Mouse (Mus musculus): Measurements from ENCODE around the gene Gm45062.

GRCm38 (mm10) chr6:8409865-8410264, 150.6 kb downstream of the Gm45062 start:
- TF ChIP-seq CTCF (IDR thresholded peaks at IDR 0.05; ENCODE audit: borderline replicate concordance, control insufficient read depth, extremely low read depth, insufficient read depth, low read length, poor library complexity): no peak
- no peak for TF ChIP-seq POLR2A (IDR thresholded peaks at IDR 0.05; ENCODE audit: control insufficient read depth, extremely low read depth, insufficient read depth, low read length, poor library complexity)

Data from thymus, adult 2 months (tissue).